Comparison of ENCODE assay signal across 8 mouse cellular contexts in the genomic region with DNA sequence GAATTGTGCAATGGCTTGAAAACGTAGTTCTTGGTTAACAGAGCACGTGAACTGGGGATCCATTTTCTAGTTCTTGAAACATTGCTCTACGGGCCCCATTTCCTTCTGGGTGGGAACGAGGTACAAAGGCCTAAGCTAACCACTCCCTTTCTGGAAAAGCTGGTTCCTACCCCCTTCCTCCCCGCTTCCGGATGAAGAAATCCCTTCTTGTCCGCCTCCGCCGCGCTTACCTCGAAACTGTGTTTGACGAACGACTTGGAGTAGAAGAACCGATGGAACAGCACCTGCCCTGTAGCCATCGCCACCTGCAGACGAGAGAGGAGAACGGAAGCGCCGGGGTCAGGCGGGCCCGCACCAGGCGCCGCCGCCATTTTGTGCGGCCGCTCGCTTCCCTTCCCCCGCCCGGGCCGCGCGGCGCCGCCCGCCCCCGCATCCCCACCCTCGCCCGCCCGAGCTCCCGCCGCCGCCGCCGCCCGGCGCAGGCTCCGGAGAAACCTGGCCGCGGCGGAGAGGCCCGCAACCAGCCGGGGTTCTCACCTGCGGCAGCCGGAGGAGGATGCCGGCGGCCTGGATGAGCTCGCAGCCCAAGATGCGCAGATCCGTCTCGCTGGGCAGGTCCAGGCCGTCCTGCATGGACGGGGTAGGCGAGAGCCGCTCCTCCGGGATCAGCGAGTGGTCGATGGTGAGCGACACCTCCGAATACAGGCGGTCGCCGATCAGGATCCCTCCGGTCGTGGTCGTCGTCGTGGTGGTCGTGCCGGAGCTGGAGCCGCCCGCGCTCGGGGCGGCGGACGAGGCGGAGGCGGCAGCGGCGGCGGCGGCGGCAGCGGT. TPM values are rescaled to one million over a fixed set of nuclear protein-coding genes. Genes with fewer than 3 reads are reported as not detected.
DNase-seq lines count a peak whose midpoint lies in the region; ATAC-seq and TF ChIP-seq lines count a peak whose summit lies in the region.

No protein-coding gene starts in this region.

- no peak for TF ChIP-seq POLR2A in MEL (IDR thresholded peaks at IDR 0.05; ENCODE audit: control insufficient read depth in 1 of 2, insufficient read depth in 1 of 2, low read depth in 1 of 2, low read length in 2 of 2, poor library complexity in 1 of 2)

- peak in 2 of 3 experiments; percentile 6 to 13; a peak in 2 of 6 replicates for TF ChIP-seq CTCF in MEL (IDR thresholded peaks at IDR 0.05 in 2 of 3, conservative IDR thresholded peaks at IDR 0.05 in 1 of 3; ENCODE audit: control insufficient read depth in 1 of 3, insufficient read depth in 1 of 3, low read depth in 2 of 3, low read length in 3 of 3, poor library complexity in 1 of 3, severe bottlenecking in 1 of 3)
- TF ChIP-seq CTCF in forebrain, postnatal 0 days (IDR thresholded peaks at IDR 0.05; ENCODE audit: low read depth) = peak; percentile 55

- TF ChIP-seq RAD21 in MEL (IDR thresholded peaks at IDR 0.05; ENCODE audit: low read depth, low read length) = no peak

- H3K79me2 ChIP-seq in MEL (ENCODE audit: control insufficient read depth, insufficient read depth, low read length, poor library complexity) = peaks cover 49% of the 10 kb centered on the region

- peak overlapping the region; percentile 89 to 100 for H3K4me3 ChIP-seq in MEL (ENCODE audit: control insufficient read depth in 1 of 2, insufficient read depth in 1 of 2, low read depth in 2 of 2, low read length in 2 of 2)
- peak overlapping the region; percentile 92 for H3K4me3 ChIP-seq in forebrain, postnatal 0 days (ENCODE audit: low read depth, low read length)

- H3K9me3 ChIP-seq in MEL (replicated peaks; ENCODE audit: insufficient read depth, low read length) = no peaks in the 10 kb centered on the region
- H3K9me3 ChIP-seq in forebrain, postnatal 0 days (ENCODE audit: low read length) = no peaks in the 10 kb centered on the region

- H3K4me2 ChIP-seq in forebrain, postnatal 0 days (ENCODE audit: low read depth) = peak overlapping the region; percentile 78

- H3K36me3 ChIP-seq in MEL (ENCODE audit: control insufficient read depth in 1 of 2, insufficient read depth in 2 of 2, low read length in 2 of 2) = peaks cover 38 to 74% of the 10 kb centered on the region in 2 experiments
- peaks cover 7% of the 10 kb centered on the region; the same call in 1 of the 2 replicates for H3K36me3 ChIP-seq in forebrain, postnatal 0 days (ENCODE audit: insufficient read depth)

- H3K4me1 ChIP-seq in MEL (ENCODE audit: control insufficient read depth in 1 of 2, insufficient read depth in 2 of 2, low read length in 2 of 2) = peaks cover 42% of the 10 kb centered on the region in 2 experiments
- H3K4me1 ChIP-seq in forebrain, postnatal 0 days (ENCODE audit: insufficient read depth) = peaks cover 12% of the 10 kb centered on the region

- H3K27me3 ChIP-seq in MEL (ENCODE audit: control insufficient read depth in 1 of 2, insufficient read depth in 2 of 2, low read length in 2 of 2) = no peaks in the 10 kb centered on the region
- no peaks in the 10 kb centered on the region for H3K27me3 ChIP-seq in forebrain, postnatal 0 days (ENCODE audit: insufficient read depth, low read length)

- 2% methylated on average over 86 of the region's 94 CpGs for WGBS in forebrain, postnatal 0 days

- H3K9ac ChIP-seq in MEL (ENCODE audit: control insufficient read depth, low read depth, low read length, poor library complexity, severe bottlenecking) = peak overlapping the region; percentile 100
- H3K9ac ChIP-seq in forebrain, postnatal 0 days = peak overlapping the region; percentile 95

- peak; percentile 63 for DNase-seq in MEL (ENCODE audit: low read depth, low spot score)
- peak; percentile 61 to 71 for DNase-seq in cerebellum, adult 18-20 months
- peak; percentile 82 for DNase-seq in forebrain, postnatal 0 days
- peak; percentile 71 for DNase-seq in heart, postnatal 4 days
- DNase-seq in layer of hippocampus, adult 8-10 months (ENCODE audit: low spot score in 2 of 2) = peak; percentile 26 to 33
- DNase-seq in lung, postnatal 10 days = peak; percentile 73
- peak; percentile 62 for DNase-seq in ovary, postnatal 36 days (ENCODE audit: low spot score)
- DNase-seq in thymus, postnatal 25 days = peak; percentile 73

- peak; percentile 81 for ATAC-seq in forebrain, postnatal 0 days

- peak overlapping the region; percentile 97 for H3K27ac ChIP-seq in MEL (ENCODE audit: control insufficient read depth, low read depth, low read length)
- H3K27ac ChIP-seq in forebrain, postnatal 0 days (ENCODE audit: low read depth, low read length) = peak overlapping the region; percentile 98

- TF ChIP-seq EP300 in MEL (IDR thresholded peaks at IDR 0.05; ENCODE audit: low read depth in 1 of 2, low read length in 2 of 2) = no peak

TF ChIP-seq in MEL, 35 proteins besides CTCF, POLR2A, EP300 and RAD21:
- TF ChIP-seq BHLHE40 (IDR thresholded peaks at IDR 0.05; ENCODE audit: borderline replicate concordance, low read depth, low read length) = no peak
- no peak for TF ChIP-seq MAFK (IDR thresholded peaks at IDR 0.05; ENCODE audit: borderline replicate concordance, low read depth, low read length)
- no peak for TF ChIP-seq USF2 (IDR thresholded peaks at IDR 0.05; ENCODE audit: borderline replicate concordance in 1 of 2, insufficient read depth in 1 of 2, low read depth in 1 of 2, low read length in 2 of 2)
- no peak for TF ChIP-seq USF1 (IDR thresholded peaks at IDR 0.05; ENCODE audit: low read depth, low read length)
- no peak for TF ChIP-seq ZNF384 (IDR thresholded peaks at IDR 0.05; ENCODE audit: low read depth, low read length)
- 0 out of 2 replicates have a peak, but pooled peaks have one; percentile 32 for TF ChIP-seq TBP (IDR thresholded peaks at IDR 0.05; ENCODE audit: low read depth, low read length)
- no peak; the same call in 1 of the 2 replicates for TF ChIP-seq MAX (IDR thresholded peaks at IDR 0.05; ENCODE audit: low read length)
- no peak for TF ChIP-seq KAT2A (conservative IDR thresholded peaks at IDR 0.05; ENCODE audit: low read depth, low read length)
- no peak for TF ChIP-seq POLR2AphosphoS5 (IDR thresholded peaks at IDR 0.05; ENCODE audit: borderline replicate concordance, low read depth, low read length)
- TF ChIP-seq TCF12 (IDR thresholded peaks at IDR 0.05; ENCODE audit: low read depth, low read length) = 0 out of 2 replicates have a peak, but pooled peaks have one; percentile 27
- TF ChIP-seq ETS1 (IDR thresholded peaks at IDR 0.05; ENCODE audit: low read depth, low read length) = no peak; the same call in 1 of the 2 replicates
- TF ChIP-seq UBTF (IDR thresholded peaks at IDR 0.05; ENCODE audit: borderline replicate concordance, insufficient read depth, low read depth, low read length) = no peak
- 0 out of 2 replicates have a peak, but pooled peaks have one; percentile 34 for TF ChIP-seq SIN3A (IDR thresholded peaks at IDR 0.05; ENCODE audit: low read length)
- peak; percentile 9 for TF ChIP-seq CHD1 (IDR thresholded peaks at IDR 0.05; ENCODE audit: low read depth, low read length)
- TF ChIP-seq MYB (IDR thresholded peaks at IDR 0.05; ENCODE audit: low read depth, low read length) = no peak
- no peak for TF ChIP-seq MEF2A (IDR thresholded peaks at IDR 0.05; ENCODE audit: extremely low read depth, insufficient replicate concordance, low read depth, low read length, poor library complexity, severe bottlenecking)
- TF ChIP-seq ELF1 (IDR thresholded peaks at IDR 0.05; ENCODE audit: low read depth, low read length) = no peak
- TF ChIP-seq E2F4 (IDR thresholded peaks at IDR 0.05; ENCODE audit: borderline replicate concordance, low read depth, low read length) = no peak
- peak; percentile 59 for TF ChIP-seq HCFC1 (IDR thresholded peaks at IDR 0.05; ENCODE audit: low read depth, low read length)
- TF ChIP-seq GABPA (IDR thresholded peaks at IDR 0.05; ENCODE audit: low read depth, low read length) = no peak
- no peak for TF ChIP-seq MAZ (IDR thresholded peaks at IDR 0.05; ENCODE audit: low read depth, low read length)
- no peak for TF ChIP-seq GATA1 (IDR thresholded peaks at IDR 0.05; ENCODE audit: low read depth, low read length)
- TF ChIP-seq TAL1 (IDR thresholded peaks at IDR 0.05; ENCODE audit: low read length) = no peak
- TF ChIP-seq CHD2 (IDR thresholded peaks at IDR 0.05; ENCODE audit: low read length) = no peak
- peak; percentile 62; the same call in 1 of the 2 replicates for TF ChIP-seq MYC (IDR thresholded peaks at IDR 0.05; ENCODE audit: low read depth, low read length)
- no peak for TF ChIP-seq RCOR1 (IDR thresholded peaks at IDR 0.05; ENCODE audit: low read depth, low read length)
- no peak; the same call in 1 of the 2 replicates for TF ChIP-seq NRF1 (IDR thresholded peaks at IDR 0.05; ENCODE audit: insufficient read depth, low read depth, low read length, poor library complexity, severe bottlenecking)
- TF ChIP-seq ZC3H11A (IDR thresholded peaks at IDR 0.05; ENCODE audit: low read depth, low read length) = no peak
- no peak for TF ChIP-seq POLR2AphosphoS2 (IDR thresholded peaks at IDR 0.05; ENCODE audit: low read length)
- no peak for TF ChIP-seq NELFE (IDR thresholded peaks at IDR 0.05; ENCODE audit: low read depth, low read length)
- no peak for TF ChIP-seq ZKSCAN1 (IDR thresholded peaks at IDR 0.05; ENCODE audit: low read depth, low read length)
- no peak for TF ChIP-seq ZMIZ1 (IDR thresholded peaks at IDR 0.05; ENCODE audit: low read depth, low read length)
- TF ChIP-seq SMC3 (IDR thresholded peaks at IDR 0.05; ENCODE audit: low read depth, low read length) = no peak
- TF ChIP-seq MXI1 (IDR thresholded peaks at IDR 0.05; ENCODE audit: low read depth, low read length) = peak; percentile 30; the same call in 1 of the 2 replicates
- no peak for TF ChIP-seq JUND (IDR thresholded peaks at IDR 0.05; ENCODE audit: low read depth, low read length)

RNA-seq across cellular contexts. Expression of gene Ccnl1, which starts 0.6 kb away (rescaled TPM):
- total RNA-seq in MEL (2012; rRNA removed) = 20.1 and 20.5 TPM in 2 replicates
- 10 to 100 TPM in 1 of 2 experiments, not detected in 1; 56.5 TPM for polyA plus RNA-seq in MEL (2012; ENCODE audit: insufficient read depth in 1 of 2, insufficient read length in 2 of 2, low read depth in 1 of 2, low replicate concordance in 2 of 2, missing spikeins in 1 of 2)
- 54.1 and 57.0 TPM in 2 replicates for total RNA-seq in forebrain, postnatal 0 days (2014; rRNA removed)
- 51.5 and 53.1 TPM in 2 replicates for polyA plus RNA-seq in forebrain, postnatal 0 days (2015; fragmentation: Nextera tagmentation; extraction: Ambion mirVana)
- 10 to 100 TPM; 43.3 to 49.6 TPM for total RNA-seq in heart, postnatal 4 days (2021)
- total RNA-seq in layer of hippocampus, adult 8-10 months (2022) = 10 to 100 TPM; 60.5 to 74.3 (median 61.4) TPM

Comparison
In these comparisons a context has a peak if more than half of its experiments do, and no peak if none do; other contexts are left out.
1. Peak in every context shown above with its lines: DNase-seq, ATAC-seq, H3K4me3 ChIP-seq and H3K27ac ChIP-seq.
2. DNase-seq: peak in every context shown above with its lines; median percentile 82 in forebrain, postnatal 0 days; 73 in lung, postnatal 10 days; 73 in thymus, postnatal 25 days; 71 in heart, postnatal 4 days; 66 in cerebellum, adult 18-20 months; 63 in MEL; 62 in ovary, postnatal 36 days; 30 in layer of hippocampus, adult 8-10 months.